Mouse (Mus musculus): ENCODE results near the gene Oaz3.

The Oaz3 gene

DNA sequence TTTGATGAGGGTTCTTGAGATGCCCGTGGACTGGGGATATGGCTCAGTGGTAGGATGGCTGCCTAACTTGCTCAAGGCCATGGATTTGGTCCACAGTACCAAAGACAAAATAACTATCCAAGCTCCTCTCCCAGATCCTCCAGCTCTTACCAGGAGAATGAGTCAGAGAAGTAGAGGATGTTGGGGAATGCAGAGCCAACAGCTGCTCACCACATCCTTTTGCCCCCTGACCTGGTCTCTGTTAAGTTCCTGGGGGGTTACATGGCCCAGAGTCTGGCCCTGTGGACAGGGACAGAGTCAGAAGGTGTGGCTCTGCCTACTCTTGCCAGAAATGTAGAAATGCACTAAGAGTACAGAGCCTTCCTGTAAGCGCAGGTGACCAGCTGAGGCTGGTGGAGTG, 16.1 kb upstream of the Oaz3 start:
- in situ Hi-C loops (cut with MboI; ENCODE audit: low sequenced_read_pairs), result loop anchor here (25.0 kb wide), 1 partner anchor 377 kb away; the partner anchor contains the start of gene Pogz

DNA sequence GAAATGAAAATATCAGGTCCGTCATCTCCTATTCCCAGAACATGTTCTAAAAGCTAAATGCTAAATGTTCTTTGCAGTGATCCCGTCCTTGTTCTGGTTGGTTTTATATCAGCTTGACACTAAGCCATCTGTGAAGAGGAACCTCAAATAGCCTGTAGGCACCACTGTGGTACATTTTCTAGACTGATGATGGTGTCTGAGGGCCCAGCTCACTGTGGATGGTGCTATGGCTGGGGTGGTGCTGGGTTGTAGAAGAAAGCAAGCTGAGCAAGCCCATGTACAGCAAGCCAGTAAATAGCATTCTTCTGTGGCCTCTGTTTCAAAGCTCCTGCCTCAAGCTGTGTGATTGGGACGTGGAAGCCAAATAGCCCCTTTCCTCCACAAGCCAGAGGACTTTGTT, 13.3 kb upstream of the Oaz3 start:
- in situ Hi-C loops (cut with MboI; ENCODE audit: low sequenced_read_pairs), result loop anchor here (25.0 kb wide), 1 partner anchor 380 kb away; the partner anchor contains the start of gene Pogz

DNA sequence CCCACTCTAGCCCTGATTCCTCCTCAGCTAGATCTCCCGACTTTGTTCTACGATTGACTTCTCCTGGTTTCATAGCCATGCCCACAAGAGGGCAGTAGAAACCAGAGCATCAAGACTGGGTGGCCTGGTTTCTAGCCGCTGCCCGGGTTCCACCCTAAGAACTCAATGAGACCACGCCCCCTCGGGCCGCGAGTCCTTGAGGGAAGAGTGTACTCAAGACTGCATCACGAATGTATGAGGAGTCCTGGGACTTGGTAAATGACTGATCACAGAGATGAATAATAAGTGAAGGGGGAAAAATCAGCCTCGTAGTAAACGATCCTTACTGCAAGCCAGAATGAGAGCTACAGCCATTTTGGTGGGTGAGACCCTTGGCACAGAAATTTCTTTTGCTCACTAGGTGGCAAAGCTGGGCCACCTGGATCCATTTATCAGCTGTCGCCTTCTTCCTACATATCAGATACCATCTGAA, 12.8 kb upstream of the Oaz3 start:
- in situ Hi-C loops (cut with MboI; ENCODE audit: low sequenced_read_pairs), result loop anchor here (25.0 kb wide), 1 partner anchor 381 kb away; the partner anchor contains the start of gene Pogz

DNA sequence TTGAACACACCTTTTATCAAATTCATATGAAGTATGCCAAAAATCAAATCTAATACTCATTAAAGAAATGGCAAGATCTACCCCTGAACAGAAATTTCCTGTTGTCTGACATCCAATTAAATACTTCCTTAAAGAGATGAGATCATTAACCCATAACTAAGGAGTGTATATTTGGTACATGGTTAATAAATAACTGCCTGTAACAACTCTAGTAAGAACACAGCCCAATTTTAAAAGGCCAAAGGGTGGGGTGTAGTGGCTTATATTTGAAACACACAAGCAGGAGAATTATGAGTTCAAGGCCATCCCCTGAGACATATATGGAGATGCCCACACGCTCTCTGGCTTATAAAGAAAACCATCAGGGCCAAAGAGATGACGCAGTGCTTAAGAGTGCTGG, 5.7 kb upstream of the Oaz3 start:
- in situ Hi-C loops (cut with MboI; ENCODE audit: low sequenced_read_pairs), result loop anchor here (10.0 kb wide), 1 partner anchor 75 kb away; the partner anchor contains the start of gene Rorc

DNA sequence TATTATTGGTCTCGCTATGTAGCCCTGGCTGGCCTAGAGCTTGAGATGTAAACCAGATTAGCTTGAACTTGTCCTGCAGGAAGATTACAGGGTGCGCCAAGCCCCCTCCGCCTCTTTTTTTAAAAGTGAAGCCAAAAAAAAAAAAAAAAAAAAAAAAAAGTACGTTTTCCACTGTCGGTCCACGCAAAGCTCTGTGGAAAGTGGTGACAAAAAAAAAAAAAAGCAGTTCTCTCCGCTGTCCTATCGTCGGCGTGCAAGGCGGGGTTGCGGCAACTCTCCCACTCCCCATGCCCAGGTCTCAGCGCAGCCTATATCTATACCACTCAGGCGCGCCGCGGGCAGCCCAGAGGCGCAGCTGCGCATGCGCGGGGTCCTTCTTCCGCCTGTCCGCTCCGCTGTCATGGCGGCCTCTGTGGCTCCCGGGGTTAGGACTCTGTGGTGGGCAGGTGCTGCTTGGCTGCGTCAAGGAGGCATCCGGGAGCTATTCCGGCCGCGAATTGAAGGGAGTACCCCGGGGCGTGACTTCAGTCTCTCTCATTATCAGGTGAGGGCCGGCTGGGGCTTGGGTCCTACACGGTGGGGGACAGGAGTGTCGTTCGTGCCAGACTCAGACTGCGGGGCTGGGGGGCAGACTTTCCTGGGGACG, 641 bp downstream of the Oaz3 start, which contains the start of gene Mrpl9:
TSS of gene Mrpl9 (plus strand) at position 368 of the 646 bp plus-strand sequence.
- in situ Hi-C loops (cut with MboI; ENCODE audit: low sequenced_read_pairs), result loop anchor here (10.0 kb wide), 1 partner anchor 68 kb away; the partner anchor contains the start of gene Rorc

DNA sequence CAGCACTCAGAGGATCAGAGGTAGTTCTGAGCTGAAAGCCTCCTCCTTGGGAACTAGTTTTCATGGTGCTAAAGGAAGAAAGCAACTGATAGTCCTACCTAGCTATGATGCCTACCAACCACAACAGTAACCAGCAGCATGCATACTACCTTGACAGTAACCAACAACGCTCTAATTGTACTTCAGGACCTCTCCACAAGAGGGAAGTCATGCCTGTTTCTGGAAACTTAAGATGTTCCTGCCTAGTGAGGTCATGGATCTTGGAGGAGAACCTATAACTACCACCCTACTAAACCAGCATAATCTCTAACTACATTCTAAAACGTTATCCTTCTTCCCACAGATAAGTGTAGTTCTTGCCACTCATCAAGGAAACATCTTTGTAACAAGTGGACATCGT, 2.5 kb downstream of the Oaz3 start:
- in situ Hi-C loops (cut with MboI; ENCODE audit: low sequenced_read_pairs), result loop anchor here (10.0 kb wide), 1 partner anchor 66 kb away; the partner anchor contains the start of gene Rorc

DNA sequence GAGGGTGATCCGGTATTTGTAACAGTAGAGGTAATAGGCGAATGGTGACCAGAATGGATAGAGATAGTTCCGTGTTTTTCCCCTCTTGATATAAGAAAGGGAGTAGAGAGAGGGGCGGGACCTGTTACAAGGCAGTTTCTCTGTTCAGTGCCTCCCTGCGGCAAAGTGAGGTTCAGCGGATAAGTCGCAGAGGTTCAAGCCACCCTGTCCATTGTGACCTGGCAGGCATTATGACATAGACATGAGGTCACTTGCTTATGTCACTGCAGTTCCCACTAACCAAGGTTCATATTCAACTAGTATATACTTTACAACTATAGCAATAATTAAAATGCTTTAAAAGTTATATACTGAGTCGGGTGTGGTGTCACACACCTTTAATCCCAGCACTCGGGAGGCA, 7.3 kb downstream of the Oaz3 start:
- in situ Hi-C loops (cut with MboI; ENCODE audit: low sequenced_read_pairs), result no loop called here

DNA sequence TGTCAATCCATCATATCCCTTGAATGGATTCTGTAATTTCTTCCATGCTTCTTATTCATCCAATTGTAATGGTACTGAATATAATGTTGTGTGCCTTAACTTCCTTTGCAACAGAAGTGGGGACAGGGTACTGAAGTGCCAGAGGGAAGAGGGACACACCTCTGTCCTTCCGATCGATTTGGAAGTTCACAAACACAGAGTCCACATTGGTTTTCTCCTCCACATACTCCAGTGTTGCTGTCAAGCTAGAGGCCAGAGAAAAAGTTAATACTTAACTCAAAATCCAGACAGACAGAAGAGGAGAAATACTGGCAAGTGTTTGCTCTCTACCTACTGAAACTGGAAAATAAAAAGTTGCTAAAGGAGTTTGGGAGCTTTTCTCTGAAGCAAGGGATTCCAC, 9.4 kb downstream of the Oaz3 start:
- in situ Hi-C loops (cut with MboI; ENCODE audit: low sequenced_read_pairs), result no loop called here

DNA sequence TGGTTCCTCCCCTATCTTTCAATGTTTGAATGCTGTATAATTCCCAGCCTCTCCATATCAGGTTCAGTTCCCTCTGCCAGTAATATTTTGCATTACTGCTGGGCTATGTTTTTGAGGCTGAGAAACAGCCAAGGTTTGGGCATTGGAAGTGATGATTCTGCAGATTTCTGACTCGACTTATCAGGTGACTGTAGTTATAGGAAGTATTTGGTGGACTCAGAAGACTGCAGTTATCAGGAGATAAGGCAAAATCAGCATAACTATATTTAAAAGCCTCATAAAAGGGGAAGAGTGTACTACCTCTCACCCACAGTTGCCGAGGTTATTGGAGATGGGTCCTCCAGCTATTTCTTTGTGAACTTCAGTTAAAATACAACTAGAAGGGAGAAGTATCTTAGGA, 12.7 kb downstream of the Oaz3 start:
- in situ Hi-C loops (cut with MboI; ENCODE audit: low sequenced_read_pairs), result no loop called here

DNA sequence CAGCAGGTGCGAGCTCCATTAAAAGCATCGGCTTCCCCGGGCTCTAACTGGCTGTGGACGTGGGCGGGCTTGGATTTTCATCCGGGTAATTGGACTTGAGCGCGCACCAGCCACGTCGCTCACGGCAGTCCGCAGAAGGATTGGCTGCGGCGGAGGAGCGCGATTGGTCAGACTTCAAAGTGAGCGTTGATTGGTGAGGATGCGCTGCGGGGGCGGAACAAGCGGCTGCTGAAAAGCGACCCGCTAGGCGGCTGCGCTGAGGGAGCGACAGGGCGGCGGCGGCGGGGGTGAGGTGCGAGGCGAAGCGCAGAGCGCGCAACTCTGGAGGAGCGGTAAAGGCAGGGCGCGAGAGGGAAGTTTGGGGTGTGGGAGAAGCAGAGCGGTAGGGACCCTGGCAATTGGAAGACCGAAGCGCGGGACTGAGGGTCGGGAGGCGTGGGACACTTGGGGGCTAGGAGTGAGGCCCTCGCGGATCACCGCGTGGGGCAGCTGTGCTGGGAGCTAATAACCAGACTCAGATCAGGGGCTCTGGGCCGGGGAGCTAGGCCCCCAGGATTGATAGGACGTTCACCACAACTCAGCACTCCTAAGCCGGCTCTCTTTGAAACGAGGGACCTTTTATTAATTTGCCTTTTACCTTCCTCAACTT, 30.6 kb downstream of the Oaz3 start, which contains the start of gene Tdrkh:
TSS of gene Tdrkh (plus strand) at position 243 of the 649 bp plus-strand sequence.
- in situ Hi-C loops (cut with MboI; ENCODE audit: low sequenced_read_pairs), result no loop called here

DNA sequence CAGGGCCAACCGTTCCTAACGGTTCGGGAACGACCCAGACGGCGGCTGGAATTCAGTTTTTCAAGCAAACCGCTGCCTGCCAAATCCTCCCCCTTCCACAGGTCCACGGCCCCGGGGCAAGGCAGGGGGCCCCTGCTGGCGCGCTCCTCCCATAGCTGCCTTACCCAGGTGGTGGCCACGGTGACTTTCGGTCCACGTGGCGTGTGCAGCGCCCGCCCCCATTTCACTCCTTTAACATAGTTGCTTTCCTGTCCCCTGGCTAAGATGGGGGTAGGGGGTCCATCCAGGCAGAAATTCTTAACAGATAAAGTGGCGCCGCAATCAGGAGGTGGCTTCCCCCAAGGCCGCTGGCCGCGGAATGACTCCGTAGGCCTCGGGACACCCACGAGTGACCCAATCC, 31.2 kb downstream of the Oaz3 start:
- in situ Hi-C loops (cut with MboI; ENCODE audit: low sequenced_read_pairs), result no loop called here

DNA sequence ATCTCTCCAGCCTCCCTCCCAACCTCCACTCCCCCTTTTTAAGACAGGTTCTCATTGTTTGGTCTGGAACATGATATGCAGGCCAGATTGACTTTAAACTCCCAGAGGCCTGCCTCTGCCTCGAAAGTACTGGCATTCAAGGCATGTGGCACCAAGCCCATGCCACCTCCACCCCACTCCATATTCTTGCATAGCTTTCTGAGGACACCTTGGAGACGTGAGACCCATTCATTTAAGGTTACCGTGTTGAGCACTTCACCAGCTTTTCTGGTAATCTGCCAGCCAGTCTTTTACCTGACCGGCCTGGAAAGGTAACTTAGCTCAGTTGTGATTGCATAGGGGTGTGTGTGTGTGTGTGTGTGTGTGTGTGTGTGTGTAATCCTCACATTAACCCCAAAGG, 38.2 kb downstream of the Oaz3 start:
- in situ Hi-C loops (cut with MboI; ENCODE audit: low sequenced_read_pairs), result no loop called here

DNA sequence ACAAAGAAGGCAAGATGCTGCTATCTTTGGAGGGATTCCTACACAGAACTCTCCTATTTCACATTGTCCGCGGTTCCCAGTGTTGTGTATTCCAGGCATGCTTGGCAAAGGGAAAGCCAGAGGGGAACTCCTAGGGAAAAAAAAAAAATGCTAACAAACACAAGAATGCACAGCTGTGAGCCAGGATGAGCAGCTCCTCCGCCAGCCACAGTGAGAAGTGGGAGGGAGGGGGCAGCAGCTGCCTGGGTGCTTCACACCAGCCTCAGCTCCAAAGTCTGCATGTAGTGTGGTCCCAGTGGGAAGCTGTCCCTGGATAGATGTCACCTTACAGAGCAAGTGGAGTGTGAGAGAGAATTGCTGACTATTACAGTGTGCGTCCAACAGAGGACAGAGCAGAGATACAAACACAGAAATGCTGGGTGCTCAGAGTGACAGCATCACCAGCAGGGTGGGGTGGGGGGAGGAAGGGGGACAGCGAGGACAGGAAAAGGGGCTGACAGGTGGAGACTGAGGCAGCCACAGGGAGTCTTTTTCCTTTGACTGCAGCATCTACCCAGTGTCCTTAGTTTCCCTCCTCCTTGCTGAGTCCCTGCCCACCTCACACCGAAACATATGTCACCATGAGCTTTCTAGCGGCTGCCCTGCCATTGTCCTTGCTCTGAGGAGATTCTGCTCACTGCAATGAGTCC, 39.2 kb downstream of the Oaz3 start:
- in situ Hi-C loops (cut with MboI; ENCODE audit: low sequenced_read_pairs), result no loop called here

DNA sequence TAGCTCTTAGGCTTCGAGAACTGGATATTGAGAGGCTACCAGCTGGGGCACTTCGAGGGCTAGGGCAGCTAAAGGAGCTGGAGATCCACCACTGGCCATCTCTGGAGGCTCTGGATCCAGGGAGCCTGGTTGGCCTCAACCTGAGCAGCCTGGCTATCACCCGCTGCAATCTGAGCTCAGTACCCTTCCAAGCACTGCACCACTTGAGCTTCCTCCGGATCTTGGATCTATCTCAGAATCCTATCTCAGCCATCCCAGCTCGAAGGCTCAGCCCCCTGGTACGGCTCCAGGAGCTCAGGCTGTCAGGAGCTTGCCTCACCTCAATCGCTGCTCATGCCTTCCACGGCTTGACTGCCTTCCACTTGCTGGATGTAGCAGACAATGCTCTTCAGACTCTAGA, 41.3 kb downstream of the Oaz3 start:
- in situ Hi-C loops (cut with MboI; ENCODE audit: low sequenced_read_pairs), result no loop called here

DNA sequence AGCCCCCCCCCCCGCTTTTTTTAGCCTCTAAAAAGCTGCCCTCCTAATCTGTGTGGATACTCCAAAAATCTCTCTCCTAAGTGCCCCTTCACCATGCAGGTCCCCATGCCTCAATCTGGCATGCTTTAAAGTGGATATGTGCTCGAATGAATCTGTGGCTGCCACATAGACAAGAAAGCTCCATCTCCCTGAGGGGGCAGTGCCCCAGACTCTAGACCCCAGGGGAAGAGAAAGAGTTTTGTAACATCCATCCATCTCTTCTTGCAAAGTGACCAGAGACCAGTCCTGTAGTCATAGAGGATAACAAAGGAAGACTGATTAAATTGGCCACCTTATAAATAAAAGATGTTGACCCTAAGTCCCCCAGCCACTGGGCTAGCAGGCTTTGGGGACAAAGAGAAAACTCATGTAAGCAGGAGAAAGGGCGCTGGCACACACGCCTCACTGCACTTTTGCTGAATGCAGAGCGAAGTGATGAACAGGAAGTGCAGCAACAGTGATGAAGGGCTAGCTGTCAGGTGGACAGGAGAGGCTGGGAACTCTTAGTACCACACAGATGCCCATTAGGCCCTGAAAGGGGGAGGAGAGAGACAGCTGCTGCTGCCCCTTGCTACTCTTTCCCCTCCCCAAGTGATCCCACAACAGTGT, 43.9 kb downstream of the Oaz3 start:
- in situ Hi-C loops (cut with MboI; ENCODE audit: low sequenced_read_pairs), result no loop called here

DNA sequence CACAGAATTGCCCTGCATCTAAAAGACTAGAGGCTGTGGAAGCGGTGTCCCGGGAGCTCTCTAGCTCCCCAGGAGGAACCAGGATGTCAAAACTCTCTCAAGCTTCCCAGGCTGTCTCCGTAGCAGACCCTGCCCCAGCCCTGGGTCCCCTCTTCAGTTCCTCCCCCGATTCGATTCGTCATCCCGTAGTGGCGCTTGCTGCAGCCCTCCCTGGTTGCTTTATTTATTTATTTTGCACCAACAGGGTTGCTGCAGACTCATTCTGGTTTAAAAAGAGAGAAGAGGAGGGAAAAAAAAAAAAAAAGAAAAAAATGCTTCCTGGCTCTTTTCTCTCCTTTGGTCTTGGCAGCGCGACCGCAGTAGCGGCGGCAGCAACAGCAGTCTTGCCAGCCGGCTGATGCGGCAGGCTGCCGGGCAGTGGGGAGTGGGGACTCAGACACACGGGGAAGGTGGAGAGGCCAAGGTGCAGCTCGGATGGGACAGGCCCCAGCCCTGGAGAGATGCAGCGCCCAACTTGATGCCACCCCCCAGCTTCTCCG, 44.7 kb downstream of the Oaz3 start:
- in situ Hi-C loops (cut with MboI; ENCODE audit: low sequenced_read_pairs), result no loop called here

DNA sequence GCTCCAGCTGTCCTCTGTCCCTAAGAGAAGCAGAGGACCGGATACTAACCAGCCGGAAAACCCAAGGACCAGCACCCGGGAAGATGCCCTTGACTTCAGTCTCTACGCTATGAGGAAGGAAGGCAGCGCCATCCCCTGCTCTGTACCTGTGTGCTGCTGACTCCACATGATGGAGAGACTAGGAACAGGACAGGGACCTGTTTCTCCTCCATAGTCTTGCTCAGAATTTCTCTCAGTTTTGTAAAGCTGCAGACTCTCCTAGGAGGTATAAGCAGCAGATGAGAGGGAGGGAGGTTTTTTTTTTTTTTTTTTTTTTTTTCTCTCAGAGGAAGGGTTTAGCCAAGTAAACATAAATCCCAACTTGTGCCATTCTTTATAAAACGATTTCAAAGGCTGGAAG, 45.5 kb downstream of the Oaz3 start, which contains the start of gene Lingo4:
TSS of gene Lingo4 (plus strand) at position 301 of the 400 bp plus-strand sequence.
- in situ Hi-C loops (cut with MboI; ENCODE audit: low sequenced_read_pairs), result no loop called here

DNA sequence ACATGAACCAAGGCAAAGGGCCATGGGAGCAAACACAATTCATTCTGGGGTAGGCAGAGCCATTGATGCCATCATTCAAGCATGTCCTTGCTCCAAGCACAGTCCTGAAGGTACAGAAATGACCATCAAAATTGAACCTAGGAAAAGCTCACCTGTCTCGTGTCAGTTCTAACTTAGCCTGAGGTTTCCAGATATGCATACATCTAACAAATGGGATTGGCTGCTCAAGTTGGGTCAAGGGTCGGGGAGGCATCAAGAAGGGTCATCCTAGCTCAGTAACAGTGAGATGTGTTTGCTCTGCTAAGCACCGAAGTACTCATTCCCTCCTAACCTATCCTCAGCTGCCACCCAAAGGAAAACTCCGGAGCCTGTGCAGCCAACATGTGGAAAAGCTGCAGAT, 46.9 kb downstream of the Oaz3 start:
- in situ Hi-C loops (cut with MboI; ENCODE audit: low sequenced_read_pairs), result no loop called here

DNA sequence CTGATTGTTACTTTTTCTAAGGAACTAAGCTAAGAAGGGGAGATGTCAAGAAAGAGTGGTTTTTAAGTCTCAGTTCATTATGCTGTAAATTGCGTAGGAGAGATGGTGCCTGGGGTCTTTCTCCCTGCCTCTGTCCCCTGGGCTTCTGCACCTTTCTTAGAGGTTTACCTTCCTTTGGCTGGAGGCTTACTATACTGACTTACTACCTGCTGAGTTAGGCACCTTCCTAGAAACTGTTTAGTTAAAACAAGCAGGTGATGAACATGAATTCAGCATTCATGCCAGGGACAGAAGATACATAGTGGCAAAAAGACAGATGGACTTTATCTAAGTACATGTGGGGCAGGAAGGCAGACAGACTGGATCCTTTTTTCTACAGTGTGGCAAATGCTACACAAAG, 47.4 kb downstream of the Oaz3 start:
- in situ Hi-C loops (cut with MboI; ENCODE audit: low sequenced_read_pairs), result no loop called here

DNA sequence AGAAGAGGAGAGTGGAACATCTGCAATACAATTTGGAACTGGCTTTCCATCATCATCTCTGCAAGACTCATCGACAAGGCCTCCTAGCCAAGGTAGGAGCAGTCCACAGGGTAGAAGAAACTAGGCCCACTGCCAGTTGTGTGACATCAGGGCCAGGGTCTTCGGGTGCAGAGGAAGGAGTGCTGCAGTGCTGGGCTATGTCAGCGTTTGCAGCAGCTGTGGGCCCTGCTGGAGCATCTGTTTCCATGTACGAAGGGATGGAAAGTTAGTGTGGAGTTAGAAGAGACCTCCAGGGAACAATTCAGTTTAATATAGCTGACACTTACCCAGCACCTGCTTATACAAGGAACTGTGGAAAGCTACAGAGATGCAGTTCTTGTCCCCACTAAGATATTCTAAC, 50.7 kb downstream of the Oaz3 start:
- in situ Hi-C loops (cut with MboI; ENCODE audit: low sequenced_read_pairs), result no loop called here

DNA sequence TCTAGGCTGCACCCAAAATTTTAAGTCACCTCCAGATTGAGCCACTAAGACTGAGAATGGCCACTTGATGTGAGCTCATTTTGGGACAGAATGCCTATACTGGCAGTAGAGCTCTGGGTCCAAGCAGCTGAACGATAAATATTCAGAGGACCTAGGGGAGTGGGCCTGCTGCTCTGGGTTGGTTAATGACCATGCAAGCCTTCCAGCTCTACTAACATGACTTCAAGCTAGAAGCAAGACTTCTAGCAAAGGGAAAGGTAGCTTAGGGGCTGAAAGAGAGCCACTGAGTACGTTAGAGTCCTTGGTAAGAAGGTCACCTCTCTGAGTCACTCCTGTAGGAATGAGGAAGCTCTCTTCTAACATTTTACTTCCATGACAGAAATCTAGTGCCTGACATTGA, 51.6 kb downstream of the Oaz3 start:
- in situ Hi-C loops (cut with MboI; ENCODE audit: low sequenced_read_pairs), result no loop called here

Data from CH12F3 (cell line).